Mouse (Mus musculus): ENCODE data around the gene Shb. TPM values are rescaled to one million over a fixed set of nuclear protein-coding genes. Genes with fewer than 3 reads are reported as not detected.

Shb gene
- polyA plus RNA-seq, 1 experiment, result 71.5 TPM

DNA sequence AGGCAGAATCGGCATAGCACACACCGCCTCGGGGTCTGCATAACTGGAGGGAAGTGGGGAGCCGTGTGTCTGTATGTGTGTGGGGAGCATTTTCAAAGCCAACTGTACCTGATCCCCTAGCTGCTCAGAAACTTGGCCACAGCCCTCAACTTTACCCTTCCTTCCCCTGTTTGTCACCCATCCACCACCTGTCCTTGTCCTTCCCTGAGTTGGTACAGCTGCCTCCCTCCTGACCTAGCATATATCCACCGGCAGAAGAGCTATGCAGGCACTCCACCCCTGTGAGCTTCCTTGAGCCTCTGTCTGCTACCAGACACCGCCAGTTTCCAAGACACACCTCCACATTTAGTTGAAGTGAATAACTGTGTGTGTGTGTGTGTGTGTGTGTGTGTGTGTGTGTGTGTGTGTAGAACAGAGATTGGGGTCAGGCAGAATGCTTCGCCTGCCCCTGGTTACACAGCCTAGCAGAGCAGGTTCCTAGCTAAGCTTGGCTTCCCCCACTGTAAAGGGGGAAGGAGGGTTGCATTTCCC, 95.8 kb downstream of the Shb start:
- WGBS, result 66% methylated on average over 7 of the region's 7 CpGs
- H3K36me3 ChIP-seq (ENCODE audit: control insufficient read depth, insufficient read depth, low read length), result peaks cover 22% of the 10 kb centered on the region
- TF ChIP-seq CTCF (IDR thresholded peaks at IDR 0.05; ENCODE audit: extremely low read depth, insufficient read length, insufficient replicate concordance, low read depth, low read length), result no peak
- TF ChIP-seq POLR2A (IDR thresholded peaks at IDR 0.05; ENCODE audit: low read depth, low read length), result no peak
- 0 out of 2 replicates have a peak, but pooled peaks cover 3% of the 10 kb centered on the region for H3K4me1 ChIP-seq (ENCODE audit: control insufficient read depth, insufficient read depth, insufficient read length, low read length)
- no peaks in the 10 kb centered on the region for H3K27me3 ChIP-seq (ENCODE audit: control insufficient read depth, insufficient read depth, low read length)
- H3K27ac ChIP-seq (ENCODE audit: insufficient read depth, low read depth, low read length), result no peak overlapping the region
- no peak overlapping the region for H3K4me3 ChIP-seq (ENCODE audit: low read depth, low read length)

DNA sequence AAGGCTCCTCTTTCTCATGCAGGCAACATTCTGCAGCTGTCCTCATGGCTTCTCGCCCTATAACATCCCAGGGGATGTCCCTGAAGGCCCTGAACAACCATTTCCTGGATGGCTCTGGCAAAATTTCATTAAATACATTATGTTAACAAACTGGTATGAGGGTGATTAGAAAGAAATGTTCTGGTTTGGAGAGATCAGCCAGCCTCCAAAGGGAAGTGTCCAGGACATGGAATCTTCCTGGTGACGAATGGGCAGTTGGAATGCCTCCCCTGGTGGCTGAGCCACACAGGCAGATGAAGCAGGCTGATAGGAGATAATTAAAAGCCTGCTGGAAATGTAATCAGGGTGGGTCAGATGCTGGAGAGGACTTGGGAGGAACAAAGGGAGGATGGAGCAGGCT, 96.4 kb downstream of the Shb start:
- WGBS, result 77% methylated on average over 2 of the region's 2 CpGs
- Histone ChIP-seq H3K4me3 (ENCODE audit: low read depth, low read length) (no peak overlapping the region), H3K27ac (ENCODE audit: insufficient read depth, low read depth, low read length) (no peak overlapping the region), H3K36me3 (ENCODE audit: control insufficient read depth, insufficient read depth, low read length) (peaks cover 20% of the 10 kb centered on the region), H3K4me1 (ENCODE audit: control insufficient read depth, insufficient read depth, insufficient read length, low read length) (0 out of 2 replicates have a peak, but pooled peaks cover 3% of the 10 kb centered on the region), H3K27me3 (ENCODE audit: control insufficient read depth, insufficient read depth, low read length) (no peaks in the 10 kb centered on the region)
- no peak for TF ChIP-seq POLR2A (IDR thresholded peaks at IDR 0.05; ENCODE audit: low read depth, low read length)
- no peak for TF ChIP-seq CTCF (IDR thresholded peaks at IDR 0.05; ENCODE audit: extremely low read depth, insufficient read length, insufficient replicate concordance, low read depth, low read length)

DNA sequence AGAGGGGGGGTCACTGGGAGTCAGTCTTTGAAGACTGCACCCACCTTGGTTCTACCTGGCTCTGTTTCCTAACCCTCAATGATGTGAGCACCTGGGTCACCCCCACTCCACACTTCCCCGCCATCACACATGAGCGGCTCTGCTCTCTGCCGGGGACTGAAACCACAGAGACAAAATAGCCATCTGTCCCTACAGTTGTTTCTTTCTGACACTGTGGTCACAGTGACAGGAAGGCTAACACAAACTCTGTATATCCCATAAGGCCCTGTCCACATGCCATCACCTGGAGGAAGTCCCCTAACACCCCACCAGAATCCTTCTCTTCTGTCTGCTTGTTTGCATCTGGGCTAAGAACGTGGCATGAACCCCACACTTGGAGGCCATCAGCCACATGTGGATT, 97.6 kb downstream of the Shb start:
- Histone ChIP-seq H3K27me3 (ENCODE audit: control insufficient read depth, insufficient read depth, low read length) (no peaks in the 10 kb centered on the region), H3K27ac (ENCODE audit: insufficient read depth, low read depth, low read length) (no peak overlapping the region), H3K36me3 (ENCODE audit: control insufficient read depth, insufficient read depth, low read length) (peaks cover 13% of the 10 kb centered on the region), H3K4me3 (ENCODE audit: low read depth, low read length) (no peak overlapping the region), H3K4me1 (ENCODE audit: control insufficient read depth, insufficient read depth, insufficient read length, low read length) (0 out of 2 replicates have a peak, but pooled peaks cover 3% of the 10 kb centered on the region)
- no peak for TF ChIP-seq CTCF (IDR thresholded peaks at IDR 0.05; ENCODE audit: extremely low read depth, insufficient read length, insufficient replicate concordance, low read depth, low read length)
- TF ChIP-seq POLR2A (IDR thresholded peaks at IDR 0.05; ENCODE audit: low read depth, low read length), result no peak
- WGBS, result 73% methylated on average over 4 of the region's 4 CpGs

DNA sequence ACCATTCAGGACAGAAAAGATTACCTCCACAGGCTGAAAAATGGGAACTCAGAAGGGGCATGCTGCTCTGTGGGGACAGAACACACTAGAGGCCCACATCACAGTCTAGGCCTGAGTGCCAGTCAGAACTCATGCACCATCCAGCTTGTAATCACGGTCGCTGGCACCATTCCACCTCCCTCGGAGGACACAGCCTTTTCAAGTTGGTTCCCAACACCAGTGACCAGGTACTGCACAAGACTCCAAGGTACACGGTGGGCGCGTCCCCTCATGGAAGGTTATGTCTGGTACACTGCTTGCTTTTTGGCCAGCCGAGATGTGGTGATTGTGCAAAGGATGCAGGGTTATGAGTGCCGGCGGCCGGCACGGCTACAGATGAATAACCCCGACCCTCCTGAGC, 98.2 kb downstream of the Shb start:
- H3K4me3 ChIP-seq (ENCODE audit: low read depth, low read length), result no peak overlapping the region
- 82% methylated on average over 12 of the region's 12 CpGs for WGBS
- H3K27me3 ChIP-seq (ENCODE audit: control insufficient read depth, insufficient read depth, low read length), result no peaks in the 10 kb centered on the region
- TF ChIP-seq CTCF (IDR thresholded peaks at IDR 0.05; ENCODE audit: extremely low read depth, insufficient read length, insufficient replicate concordance, low read depth, low read length), result no peak
- TF ChIP-seq POLR2A (IDR thresholded peaks at IDR 0.05; ENCODE audit: low read depth, low read length), result no peak
- no peak overlapping the region for H3K27ac ChIP-seq (ENCODE audit: insufficient read depth, low read depth, low read length)
- H3K36me3 ChIP-seq (ENCODE audit: control insufficient read depth, insufficient read depth, low read length), result peaks cover 12% of the 10 kb centered on the region
- H3K4me1 ChIP-seq (ENCODE audit: control insufficient read depth, insufficient read depth, insufficient read length, low read length), result 0 out of 2 replicates have a peak, but pooled peaks cover 3% of the 10 kb centered on the region

DNA sequence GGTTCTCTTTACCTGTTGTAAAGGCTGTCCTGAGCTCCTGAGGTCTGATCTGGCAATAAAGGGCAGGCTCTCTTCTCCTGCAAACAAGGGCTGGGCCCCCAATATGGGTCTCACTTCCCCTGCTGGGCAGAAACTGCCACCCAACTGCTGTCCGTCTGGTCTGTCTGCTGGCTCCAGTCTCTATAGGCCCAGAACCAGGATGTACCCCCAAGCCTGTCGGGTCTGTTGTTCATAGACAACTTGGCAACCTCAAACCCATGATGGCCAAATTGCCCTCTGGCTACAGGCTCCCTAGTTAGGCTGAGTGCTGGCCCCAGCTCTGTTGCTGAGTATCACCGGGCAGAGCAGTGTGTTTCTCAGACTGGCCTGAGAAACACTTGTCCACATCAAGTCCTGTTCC, 100.5 kb downstream of the Shb start:
- no peak overlapping the region for H3K27ac ChIP-seq (ENCODE audit: insufficient read depth, low read depth, low read length)

DNA sequence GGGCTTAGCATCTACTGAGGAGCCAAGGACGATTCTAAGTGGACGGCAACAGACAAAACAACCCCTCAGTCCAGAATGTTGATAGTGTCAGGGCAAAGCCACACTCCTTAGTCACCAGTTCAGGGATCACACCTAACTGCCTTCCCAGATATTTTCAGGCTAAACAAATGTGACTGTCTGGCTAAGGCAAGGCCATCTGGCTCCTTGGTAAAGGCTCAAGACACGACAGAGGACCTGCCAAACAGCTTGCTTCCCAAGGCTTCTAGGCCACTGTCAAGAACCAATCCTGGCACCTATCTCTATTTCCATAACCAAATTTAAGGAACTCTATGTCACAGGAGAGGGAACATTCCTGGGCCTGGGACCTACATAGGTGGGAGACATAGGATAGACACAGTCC, 101.0 kb downstream of the Shb start:
- Histone ChIP-seq H3K4me3 (ENCODE audit: low read depth, low read length) (no peak overlapping the region), H3K27me3 (ENCODE audit: control insufficient read depth, insufficient read depth, low read length) (no peaks in the 10 kb centered on the region), H3K4me1 (ENCODE audit: control insufficient read depth, insufficient read depth, insufficient read length, low read length) (0 out of 2 replicates have a peak, but pooled peaks cover 3% of the 10 kb centered on the region), H3K27ac (ENCODE audit: insufficient read depth, low read depth, low read length) (no peak overlapping the region), H3K36me3 (ENCODE audit: control insufficient read depth, insufficient read depth, low read length) (peaks cover 13% of the 10 kb centered on the region)
- 89% methylated on average over 3 of the region's 3 CpGs for WGBS
- TF ChIP-seq POLR2A (IDR thresholded peaks at IDR 0.05; ENCODE audit: low read depth, low read length), result no peak
- no peak for TF ChIP-seq CTCF (IDR thresholded peaks at IDR 0.05; ENCODE audit: extremely low read depth, insufficient read length, insufficient replicate concordance, low read depth, low read length)

More for the DNA sequence above, 100.5 kb downstream of the Shb start:
- Histone ChIP-seq H3K27me3 (ENCODE audit: control insufficient read depth, insufficient read depth, low read length) (no peaks in the 10 kb centered on the region), H3K4me3 (ENCODE audit: low read depth, low read length) (no peak overlapping the region), H3K36me3 (ENCODE audit: control insufficient read depth, insufficient read depth, low read length) (peaks cover 12% of the 10 kb centered on the region), H3K4me1 (ENCODE audit: control insufficient read depth, insufficient read depth, insufficient read length, low read length) (0 out of 2 replicates have a peak, but pooled peaks cover 3% of the 10 kb centered on the region)
- 83% methylated on average over 3 of the region's 3 CpGs for WGBS
- TF ChIP-seq CTCF (IDR thresholded peaks at IDR 0.05; ENCODE audit: extremely low read depth, insufficient read length, insufficient replicate concordance, low read depth, low read length) (no peak), POLR2A (IDR thresholded peaks at IDR 0.05; ENCODE audit: low read depth, low read length) (no peak)

DNA sequence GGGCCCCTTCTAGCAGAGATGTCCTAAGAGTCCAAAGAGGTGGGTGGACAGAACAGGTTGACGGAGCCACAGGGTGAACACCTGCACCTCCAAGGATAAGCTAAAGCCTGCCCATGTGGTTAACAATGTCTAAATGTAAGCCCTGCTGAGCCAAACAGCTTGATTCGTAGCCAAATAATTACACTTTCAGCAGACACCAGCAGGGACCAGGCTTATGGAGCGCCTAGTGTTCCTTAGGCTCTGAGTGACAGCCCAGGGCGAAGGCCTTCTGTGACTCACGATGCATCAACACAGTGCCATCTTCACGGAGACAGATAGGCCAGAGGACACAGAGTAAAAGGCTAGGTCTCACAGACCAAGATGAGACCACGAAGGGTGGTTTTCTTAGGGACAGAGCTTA, 102.8 kb downstream of the Shb start:
- H3K36me3 ChIP-seq (ENCODE audit: control insufficient read depth, insufficient read depth, low read length), result peaks cover 8% of the 10 kb centered on the region; the same call in 1 of the 2 replicates
- peaks cover 8% of the 10 kb centered on the region; the same call in 1 of the 2 replicates for H3K4me1 ChIP-seq (ENCODE audit: control insufficient read depth, insufficient read depth, insufficient read length, low read length)
- 89% methylated on average over 7 of the region's 7 CpGs for WGBS
- no peak overlapping the region for H3K27ac ChIP-seq (ENCODE audit: insufficient read depth, low read depth, low read length)
- TF ChIP-seq CTCF (IDR thresholded peaks at IDR 0.05; ENCODE audit: extremely low read depth, insufficient read length, insufficient replicate concordance, low read depth, low read length) (no peak), POLR2A (IDR thresholded peaks at IDR 0.05; ENCODE audit: low read depth, low read length) (no peak)
- no peak overlapping the region for H3K4me3 ChIP-seq (ENCODE audit: low read depth, low read length)
- H3K27me3 ChIP-seq (ENCODE audit: control insufficient read depth, insufficient read depth, low read length), result no peaks in the 10 kb centered on the region

All from small intestine, adult 2 months (tissue).